Mouse (Mus musculus) T-helper 17 cell (primary cell): ENCODE measurements at regions not wholly inside any gene's neighbourhood (a gene's known extent, or its start where the extent isn't known, plus 50 kb on each side); places are given as distances from the start of the nearest gene placed in this dataset.

Source experiments
- in situ Hi-C, 2 experiments: fragments of 300-600 bp; cut with MboI, MseI; formaldehyde crosslinking; loops; 1 replicate in 1 of 2; 2 replicates in 1 of 2; pipeline ENCODE4 v1.15.1; 2025; ENCODE audit warnings: high pct_unique_total_duplicates in 2 of 2

DNA sequence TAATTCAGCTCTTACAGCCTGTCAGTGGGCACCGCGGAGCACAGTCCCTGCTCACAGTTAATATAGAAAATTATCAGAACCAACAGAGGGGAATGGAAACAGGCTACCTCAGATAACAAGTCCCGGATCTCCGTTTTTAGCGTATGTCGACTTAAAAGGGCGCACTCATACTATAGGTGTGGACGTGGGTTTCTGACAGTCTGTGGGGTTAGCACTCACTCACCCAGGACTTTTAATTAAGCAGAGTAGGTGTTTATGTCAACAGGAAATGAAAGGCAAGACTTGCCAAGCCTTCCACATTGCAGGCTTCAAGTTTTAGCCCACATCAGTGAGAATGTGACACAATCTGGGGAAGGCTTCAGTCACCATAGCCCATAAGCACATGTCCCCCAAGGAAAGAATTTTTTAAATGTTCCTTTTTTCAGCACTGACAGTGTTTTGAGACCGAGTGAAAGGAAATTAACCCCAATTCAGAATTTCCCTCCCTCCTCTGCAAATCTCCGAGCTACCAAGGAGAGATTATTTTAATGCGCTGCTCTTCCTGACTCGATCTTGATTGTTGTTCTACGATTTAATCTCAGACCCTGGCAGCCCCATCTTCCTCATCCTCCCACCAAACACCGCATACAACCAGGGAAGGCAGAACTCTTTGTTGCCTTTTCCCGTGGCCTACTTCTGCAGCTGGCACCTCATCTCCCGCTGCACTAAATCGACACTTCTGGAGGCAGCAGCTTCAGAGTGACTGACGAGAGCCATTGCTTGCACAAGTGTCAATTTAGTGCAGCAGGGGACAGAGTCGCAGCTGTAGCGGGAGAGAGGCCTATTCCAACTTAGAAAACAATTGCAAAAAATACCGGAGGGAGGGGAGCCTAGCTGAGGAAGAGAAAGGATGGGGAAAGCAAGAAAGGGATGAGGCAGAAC lies 629.7 kb downstream of the Rwdd3 start:
- in situ Hi-C loops, result loop anchor here in 1 of 2 experiments (10.0 kb wide), 1 partner anchor 1537 kb away; no protein-coding TSS in a partner anchor

DNA sequence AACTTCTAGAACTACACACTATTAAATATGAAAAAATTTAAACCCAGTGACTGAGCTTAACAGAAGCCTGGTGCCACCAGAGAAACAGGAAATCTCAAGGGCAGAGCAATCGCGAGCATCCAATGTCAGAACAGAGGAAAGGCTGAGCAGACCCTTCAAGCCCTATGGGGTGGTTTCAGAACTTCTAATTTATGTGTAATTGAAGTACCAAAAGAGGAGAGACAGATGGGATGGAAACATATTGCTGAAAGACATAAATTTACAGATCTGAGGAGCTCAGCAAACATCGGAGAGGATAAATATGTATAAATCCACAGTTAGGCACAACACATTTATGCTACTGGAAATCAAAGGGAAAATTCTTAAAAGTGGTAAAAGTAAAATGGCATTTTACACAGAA lies 637.6 kb downstream of the Rwdd3 start:
- in situ Hi-C loops, result no loop called here

DNA sequence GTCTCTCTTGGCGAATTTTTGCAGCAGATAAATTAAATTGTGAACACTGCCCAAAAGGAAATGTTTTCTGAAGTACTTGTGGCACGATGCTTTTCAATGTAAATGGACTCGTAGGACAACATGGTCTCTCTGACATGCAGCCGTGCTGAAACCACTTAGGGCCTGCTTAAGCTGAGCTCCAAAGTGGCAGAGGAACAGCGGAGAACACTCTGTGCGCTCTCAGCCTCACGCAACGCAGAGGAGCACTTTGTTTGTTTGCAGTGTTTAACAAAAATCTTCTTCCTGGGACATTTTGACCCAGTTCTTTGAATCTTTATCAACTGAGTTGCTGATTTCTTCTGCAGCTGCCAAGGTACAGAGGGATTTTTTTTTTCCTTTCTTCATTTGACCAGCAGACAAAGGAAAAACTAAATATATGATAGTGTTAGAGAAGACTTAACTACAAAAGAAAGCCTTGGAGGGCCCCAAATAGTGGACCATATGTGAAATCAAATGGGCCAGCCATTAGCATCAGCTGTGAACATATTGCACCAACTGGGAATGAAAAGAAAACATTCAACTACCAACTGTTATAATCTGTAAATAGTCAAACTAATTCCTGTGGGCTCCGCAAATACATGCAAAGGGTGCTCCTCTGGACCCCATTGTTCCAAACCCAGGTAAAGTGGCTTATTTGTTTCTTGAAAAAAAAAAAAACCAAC lies 639.5 kb downstream of the Rwdd3 start:
- in situ Hi-C loops, result no loop called here

DNA sequence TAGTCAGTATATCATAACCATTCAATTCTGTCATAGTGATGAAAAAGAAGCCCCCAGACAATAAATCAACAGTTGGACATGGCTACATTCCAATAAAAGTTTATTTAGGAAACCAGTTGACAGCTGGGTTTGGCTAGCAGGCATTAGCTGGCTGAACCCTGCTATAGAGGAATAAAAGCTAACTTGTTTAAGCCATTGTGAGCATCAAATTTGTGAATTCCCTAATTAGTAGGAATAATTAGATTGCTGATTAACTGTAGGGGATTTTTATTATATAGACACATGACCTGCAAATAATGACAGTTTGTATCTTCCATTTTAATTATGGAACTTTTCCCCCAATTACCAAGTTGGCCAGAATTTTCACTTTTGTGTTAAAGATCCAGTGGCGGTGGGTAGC lies 659.8 kb downstream of the Rwdd3 start:
- in situ Hi-C loops, result no loop called here

DNA sequence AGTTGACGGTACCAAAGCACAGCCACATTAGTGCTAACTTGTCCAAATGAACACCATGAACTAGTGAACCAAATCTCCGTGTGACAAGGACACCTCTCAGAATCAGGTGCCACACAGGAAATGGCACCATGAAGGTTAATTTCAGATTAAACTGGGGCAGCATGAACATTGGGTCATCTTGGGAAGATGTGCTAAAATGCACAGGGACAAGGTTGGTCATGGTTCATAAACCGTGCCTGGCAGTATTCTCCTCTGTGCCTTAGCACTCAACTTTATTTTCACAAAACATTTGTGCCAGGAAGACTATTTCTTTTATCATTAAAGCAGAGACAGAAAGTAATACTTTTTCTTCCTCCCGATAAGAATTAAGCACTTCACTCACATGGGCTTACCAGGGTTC lies 672.6 kb downstream of the Rwdd3 start:
- in situ Hi-C loops, result loop anchor here in 1 of 2 experiments (25.0 kb wide), 1 partner anchor 1812 kb away; no protein-coding TSS in a partner anchor

DNA sequence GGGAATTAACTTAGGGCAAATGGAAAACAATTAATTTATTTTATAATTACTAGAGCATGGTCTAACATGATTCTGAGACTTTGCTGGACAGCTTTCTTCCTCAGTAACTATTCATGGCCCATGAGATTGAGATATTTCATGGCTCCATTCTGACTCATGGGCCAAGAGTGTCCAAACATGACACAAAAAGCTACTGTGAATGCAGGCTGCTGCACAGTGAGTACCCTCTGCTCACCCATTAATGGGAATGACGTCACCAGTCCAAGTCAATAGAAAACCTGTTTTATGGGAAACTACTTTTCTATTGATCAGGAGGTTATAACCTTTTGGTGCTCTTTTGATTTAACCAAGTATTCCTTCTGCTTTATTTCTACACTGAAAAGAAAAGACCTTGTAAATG lies 693.6 kb downstream of the Rwdd3 start:
- in situ Hi-C loops, result loop anchor here in 1 of 2 experiments (25.0 kb wide), 1 partner anchor 1791 kb away; no protein-coding TSS in a partner anchor

DNA sequence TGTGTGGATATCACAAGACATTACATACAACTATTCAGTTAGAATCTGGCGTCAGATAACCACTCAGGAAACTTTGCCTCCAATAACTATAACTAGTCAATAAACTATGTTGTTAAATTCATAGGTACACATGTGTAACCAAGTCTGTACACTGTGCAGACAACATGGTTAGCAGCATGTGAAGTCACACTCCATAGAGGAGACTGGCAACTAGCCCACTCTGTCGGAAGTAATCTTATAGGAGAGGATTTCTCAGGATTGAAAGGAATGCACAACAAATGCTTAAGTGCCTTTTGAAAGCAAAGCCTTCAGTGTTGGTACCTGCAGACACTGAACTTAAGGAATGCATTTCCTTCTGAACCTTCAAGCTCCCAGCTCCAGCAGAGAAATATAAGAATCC lies 693.0 kb upstream of the Ptbp2 start:
- in situ Hi-C loops, result loop anchor here in 1 of 2 experiments (25.0 kb wide), 1 partner anchor 1790 kb away; no protein-coding TSS in a partner anchor

DNA sequence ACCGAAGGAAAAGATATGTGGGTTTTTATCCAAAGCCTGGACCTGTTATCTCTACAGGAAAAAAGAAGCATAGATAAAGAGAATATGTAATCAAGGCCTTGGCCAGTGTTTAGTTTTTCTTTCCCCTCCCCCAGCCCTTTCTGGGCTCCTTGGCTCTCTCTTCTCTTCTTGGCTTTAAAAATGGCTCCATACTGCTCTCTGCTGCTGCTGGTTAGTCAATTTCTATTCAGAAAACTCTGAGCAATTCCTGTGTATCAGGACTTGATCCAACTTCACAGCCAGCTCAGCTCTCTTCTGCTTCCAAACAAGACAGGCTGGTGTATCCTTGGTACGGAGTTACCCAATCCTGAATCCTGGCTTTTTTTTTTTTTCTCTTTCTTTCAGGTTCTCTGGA lies 689.4 kb upstream of the Ptbp2 start:
- in situ Hi-C loops, result no loop called here

DNA sequence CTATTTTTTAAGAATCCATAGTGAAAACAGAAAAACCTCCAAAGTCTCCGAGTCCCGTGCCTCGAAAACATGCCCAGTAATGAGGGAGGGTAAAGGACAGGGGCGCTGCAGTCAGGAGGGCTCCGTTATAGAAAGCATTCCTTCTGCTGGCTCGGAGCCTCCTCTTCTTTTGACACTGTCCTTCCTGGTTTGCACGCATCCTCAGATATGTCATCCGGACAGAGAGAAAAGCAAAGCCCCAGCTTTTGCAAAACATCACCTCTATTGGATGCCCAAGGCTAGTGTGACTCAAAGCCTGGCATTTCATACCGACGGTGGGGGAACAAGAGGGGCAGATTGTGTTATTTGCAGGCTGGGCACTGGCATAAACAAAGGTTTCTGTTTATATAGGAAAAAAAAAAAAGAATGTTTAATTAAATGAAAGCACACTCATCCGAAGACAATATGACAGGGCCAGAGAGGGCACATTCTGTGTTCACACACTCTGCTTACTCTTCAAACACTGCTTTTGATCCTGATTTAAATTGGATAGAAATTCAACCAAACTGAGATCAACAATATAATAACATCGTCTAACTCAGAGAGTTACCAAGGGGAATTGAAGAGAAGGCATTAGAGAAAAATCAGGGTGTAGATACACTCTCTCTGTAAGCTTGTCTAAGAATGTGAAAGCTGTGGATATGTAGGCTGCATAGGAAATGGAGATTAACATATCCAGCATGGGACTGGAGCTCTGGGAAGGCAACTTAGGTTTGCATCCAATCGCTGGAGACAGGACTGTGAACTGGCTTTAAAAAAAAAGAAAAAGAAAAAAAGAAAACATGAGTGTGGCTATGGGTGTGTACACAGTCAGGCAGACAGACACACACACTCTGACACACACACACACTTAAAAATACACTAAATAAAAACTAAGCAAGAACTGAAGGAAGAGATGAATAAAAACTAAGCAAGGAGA lies 688.7 kb upstream of the Ptbp2 start:
- in situ Hi-C loops, result no loop called here

DNA sequence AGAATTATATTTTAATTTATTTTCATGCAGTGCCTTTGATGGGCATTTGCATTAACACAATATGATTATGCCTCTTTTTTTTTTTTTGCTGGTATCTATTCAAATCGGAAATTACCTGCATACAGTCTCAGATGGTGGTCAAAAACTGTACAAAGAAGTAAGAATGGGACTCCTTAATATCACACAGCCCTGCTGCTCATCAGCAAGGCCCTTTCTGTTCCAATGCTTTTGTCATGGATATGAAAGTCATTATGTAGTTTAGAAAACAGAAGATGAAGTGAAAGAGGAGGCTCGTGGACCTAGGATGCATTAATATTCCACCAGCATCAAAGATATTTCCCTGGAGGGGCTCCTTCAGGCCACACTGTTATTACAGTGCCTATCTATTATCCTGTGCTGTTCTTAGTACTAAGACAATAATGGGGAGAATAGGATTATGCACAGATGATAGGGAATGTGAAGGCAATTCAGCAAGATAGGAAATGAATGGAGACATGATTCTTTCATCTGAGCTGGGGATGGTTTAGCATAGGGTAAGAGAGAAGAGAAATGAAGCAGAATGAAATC lies 687.7 kb upstream of the Ptbp2 start:
- in situ Hi-C loops, result no loop called here

DNA sequence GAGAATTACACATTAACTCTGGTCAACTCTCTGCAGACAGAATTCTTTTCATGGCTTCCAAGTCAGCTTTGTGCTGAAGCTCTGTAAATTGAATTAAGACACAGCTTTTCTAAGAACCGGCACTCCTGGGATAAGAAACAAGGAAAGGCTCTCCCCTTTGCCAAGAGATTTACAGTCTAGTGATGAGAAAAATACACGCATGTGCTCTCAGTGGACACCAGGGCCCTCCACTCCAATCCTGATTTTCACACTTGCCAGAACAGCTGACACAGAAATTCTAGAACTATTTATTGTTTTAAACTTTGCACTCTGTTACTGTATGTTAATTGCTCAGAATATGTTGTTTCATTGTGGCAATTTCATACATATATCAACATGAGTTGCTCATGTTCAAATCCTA lies 684.6 kb upstream of the Ptbp2 start:
- in situ Hi-C loops, result no loop called here

DNA sequence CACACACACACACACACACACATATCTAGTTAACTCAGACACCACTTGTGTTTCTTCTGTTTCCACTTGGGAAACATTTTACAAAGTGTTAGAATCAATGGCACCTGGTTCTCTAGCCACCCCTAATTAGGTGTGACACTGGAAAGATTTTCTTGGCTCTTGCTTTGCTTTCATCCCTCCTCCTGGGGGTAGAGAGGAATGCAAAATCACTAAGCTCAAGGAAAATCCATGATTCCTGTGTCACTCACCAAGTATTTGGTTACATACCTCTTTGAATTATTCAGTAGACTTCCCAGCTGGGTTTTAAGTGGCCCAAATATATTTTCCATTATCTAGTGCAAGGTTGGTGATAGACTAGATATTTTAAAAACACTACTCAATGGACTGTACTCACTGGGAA lies 676.5 kb upstream of the Ptbp2 start:
- in situ Hi-C loops, result no loop called here

DNA sequence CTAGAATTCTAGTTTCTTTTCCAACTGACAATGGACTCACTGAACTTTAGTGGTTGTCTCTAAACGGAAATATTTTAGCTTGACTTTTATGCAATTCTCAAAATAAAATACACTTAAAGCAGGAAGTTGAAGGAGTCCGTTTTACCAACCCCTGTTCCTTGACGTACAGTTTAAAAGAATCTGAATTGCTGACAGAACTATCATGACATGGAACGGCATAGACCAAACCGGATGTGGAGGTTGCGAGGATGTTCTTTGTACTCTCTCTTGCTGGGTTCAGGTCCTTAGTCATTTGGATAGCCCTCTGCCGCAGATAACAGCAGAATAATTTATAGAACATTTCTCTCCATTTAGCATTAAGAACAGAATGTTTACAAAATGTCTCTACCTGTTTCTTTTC lies 673.6 kb upstream of the Ptbp2 start:
- in situ Hi-C loops, result no loop called here

DNA sequence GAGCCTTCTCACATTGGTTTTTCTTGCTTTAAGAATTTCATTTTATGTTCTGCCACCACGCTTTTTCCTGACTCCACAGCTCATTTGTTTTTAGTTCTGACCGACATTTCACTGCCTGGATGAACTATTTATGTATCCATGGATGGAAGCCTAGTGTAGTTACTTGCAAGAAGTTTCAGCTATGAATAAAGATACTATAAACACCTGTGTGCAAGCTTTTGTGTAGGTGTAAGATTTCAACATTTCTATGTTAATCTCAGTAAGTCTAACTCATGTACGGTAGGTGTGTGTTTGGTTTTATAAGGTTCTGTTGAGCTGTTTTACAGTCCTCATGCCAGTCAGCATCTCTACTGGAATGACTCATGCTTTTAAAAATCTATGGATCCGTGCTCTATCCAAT lies 656.9 kb upstream of the Ptbp2 start:
- in situ Hi-C loops, result no loop called here

DNA sequence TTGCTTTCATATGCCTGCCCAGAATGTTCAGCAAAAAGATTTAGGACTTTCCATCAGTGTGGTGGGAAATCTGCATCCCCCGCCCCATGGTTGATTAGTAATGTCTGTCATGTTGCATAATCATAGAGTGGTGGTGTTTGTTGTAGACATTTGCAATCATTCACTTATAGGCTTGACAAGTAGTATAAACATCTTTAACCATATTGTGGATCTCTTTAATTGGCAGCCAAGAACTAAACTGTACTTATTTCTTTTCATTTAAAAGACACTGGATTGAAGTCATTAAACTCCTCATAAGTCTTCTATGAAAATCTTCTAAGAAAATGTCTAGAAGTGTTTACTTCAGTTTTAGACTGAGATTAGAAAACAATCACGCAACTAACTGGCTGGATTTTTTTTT lies 646.0 kb upstream of the Ptbp2 start:
- in situ Hi-C loops, result no loop called here

DNA sequence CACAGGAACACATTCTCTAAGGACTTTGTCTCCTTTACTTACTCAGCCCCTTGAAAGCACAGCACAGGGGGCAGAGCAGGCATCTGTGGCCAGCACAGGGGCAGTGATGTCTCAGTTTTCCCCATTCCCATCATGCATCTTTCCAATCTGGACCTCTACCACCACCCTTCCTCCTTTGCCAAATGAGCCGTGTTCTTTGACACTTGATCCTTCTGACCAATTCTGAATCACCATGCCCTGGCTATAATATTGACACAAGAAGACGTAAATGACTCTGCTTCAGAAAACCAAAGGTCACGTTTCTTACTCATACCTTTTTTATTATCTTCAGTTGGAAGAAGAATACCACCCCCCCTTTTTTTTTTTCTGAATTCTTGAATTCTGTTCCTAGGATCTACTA lies 632.4 kb upstream of the Ptbp2 start:
- in situ Hi-C loops, result no loop called here

DNA sequence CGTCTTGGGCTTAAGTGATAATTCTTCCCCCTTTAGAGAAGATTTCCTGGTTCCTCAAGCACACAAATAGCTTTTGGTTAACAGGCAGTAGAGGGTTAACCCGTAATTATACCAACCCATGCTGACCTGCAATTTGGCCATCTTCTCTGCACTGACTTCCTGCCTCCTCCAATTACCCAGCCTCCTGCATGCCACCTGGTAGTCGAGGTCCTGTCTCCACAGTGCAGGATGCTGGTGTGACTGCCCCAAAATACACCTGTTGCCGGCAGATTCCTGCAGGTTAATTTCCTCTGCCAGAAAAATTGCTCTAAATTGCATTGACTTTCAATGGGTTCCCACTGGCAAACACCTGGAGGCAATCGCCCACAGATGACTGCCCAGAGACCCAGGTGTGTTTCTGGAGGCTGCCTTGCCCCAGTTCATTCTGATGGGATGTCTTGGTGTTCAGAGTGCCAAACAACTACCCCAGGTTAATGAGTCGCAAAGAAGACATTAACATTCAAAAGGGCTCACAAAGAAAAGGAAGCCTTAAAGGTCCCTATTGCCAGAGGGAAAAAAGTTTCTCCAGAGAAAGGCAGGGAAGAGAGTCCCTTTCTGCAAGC lies 591.5 kb upstream of the Ptbp2 start:
- in situ Hi-C loops, result no loop called here

DNA sequence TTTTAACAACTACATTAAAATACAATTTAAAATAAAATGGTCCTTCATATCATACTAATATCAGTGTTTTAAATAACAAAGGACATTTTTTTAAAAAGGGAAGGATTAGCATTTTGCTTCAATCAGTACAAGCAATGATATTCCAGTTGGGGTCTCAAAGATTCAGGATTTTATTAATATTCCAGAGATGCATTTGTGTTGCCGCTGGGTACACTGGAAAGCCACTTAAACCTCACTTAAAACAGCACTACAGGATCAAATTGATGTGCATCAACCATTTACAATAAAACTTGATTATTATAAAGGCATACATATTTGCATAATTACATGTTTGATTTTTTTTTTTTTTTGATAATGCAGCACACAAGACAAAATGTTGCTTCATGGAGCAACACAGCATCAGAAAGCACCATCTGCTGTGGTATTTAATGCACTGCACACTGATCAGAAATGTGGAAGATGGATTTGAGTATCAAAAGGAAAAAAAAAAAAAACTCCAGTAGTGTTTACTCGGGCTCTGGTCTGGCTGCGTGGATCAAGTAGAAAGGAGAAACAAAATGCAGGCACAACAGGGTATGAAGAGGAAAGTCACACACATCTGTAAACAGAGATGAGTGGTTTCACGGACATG lies 558.6 kb upstream of the Ptbp2 start:
- in situ Hi-C loops, result no loop called here

DNA sequence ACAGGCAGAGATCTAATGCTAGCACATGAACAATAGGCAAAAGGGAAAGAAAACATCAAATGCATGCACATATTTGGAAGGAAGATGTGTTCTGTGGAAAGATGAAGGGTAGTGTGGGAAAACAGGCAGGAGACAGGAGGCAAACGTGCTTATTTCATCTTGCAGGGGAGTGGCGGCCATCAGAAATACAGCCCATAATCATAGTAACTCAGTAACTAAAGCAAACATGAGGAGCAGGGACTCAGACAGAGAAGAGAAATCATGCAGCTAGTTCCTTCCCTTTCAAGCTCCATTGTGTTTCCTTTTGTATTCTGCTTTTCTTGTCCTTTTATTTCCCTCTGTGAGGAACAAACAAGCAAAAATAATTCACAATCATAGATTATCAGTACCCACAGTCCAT lies 557.6 kb upstream of the Ptbp2 start:
- in situ Hi-C loops, result no loop called here

DNA sequence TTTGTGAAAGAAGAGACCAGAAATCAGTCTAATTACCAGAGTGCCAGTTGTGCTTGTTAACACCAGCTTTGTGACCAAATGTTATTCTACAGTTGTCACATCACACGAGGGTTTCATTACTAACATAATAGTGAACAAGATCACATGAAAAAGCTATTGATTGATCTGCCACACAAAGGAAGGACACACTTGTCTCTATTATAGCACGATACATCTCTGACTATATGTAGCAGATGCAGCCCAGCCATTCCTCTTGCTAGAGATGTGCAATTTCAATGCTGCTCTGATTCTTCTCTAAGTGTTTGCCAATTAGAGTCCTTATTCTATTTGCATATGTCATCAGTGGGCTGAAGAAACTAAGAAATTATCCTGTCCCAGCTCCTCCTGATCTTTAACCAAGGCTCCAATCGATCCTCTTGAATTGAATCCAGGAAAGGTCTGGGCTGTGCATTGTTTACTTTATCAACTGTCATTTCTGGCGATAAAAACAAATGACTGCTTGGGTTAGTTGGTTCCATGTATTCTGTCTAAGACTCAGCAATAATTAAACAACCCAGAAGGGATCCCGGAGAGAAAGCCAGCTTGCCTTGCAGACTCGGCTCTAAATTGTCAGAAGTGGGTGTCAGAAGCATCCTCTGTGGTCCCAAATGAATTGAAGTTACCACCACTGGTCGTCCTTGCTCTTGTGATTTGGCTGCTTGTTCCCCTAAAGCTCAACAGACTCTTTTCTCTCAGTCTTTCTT lies 551.7 kb upstream of the Ptbp2 start:
- in situ Hi-C loops, result no loop called here
